Mouse (Mus musculus) ES-E14 (cell line): ENCODE measurements around the gene Bhlhe40.

Experiments used
- CHD2 ChIP-seq: IDR thresholded peaks from 2 replicates; pipeline ENCODE4 v1.6.1; 2014; ENCODE audit warnings: mild to moderate bottlenecking, low read depth, low read length, inconsistent platforms
- HCFC1 ChIP-seq: IDR thresholded peaks from 2 replicates; pipeline ENCODE4 v1.6.1; 2012; ENCODE audit warnings: low read length, inconsistent platforms, borderline replicate concordance; ENCODE audit not compliant: insufficient read depth
- MAFK ChIP-seq: IDR thresholded peaks from 2 replicates; pipeline ENCODE4 v1.6.1; 2014; ENCODE audit warnings: mild to moderate bottlenecking, low read depth, low read length, inconsistent platforms; ENCODE audit not compliant: insufficient read depth
- ZC3H11A ChIP-seq: IDR thresholded peaks from 2 replicates; pipeline ENCODE4 v1.6.1; 2012; ENCODE audit warnings: low read depth, mild to moderate bottlenecking, inconsistent platforms, low read length, borderline replicate concordance
- ZNF384 ChIP-seq: IDR thresholded peaks from 2 replicates; pipeline ENCODE4 v1.6.1; 2012; ENCODE audit warnings: low read depth, low read length, inconsistent platforms

DNA sequence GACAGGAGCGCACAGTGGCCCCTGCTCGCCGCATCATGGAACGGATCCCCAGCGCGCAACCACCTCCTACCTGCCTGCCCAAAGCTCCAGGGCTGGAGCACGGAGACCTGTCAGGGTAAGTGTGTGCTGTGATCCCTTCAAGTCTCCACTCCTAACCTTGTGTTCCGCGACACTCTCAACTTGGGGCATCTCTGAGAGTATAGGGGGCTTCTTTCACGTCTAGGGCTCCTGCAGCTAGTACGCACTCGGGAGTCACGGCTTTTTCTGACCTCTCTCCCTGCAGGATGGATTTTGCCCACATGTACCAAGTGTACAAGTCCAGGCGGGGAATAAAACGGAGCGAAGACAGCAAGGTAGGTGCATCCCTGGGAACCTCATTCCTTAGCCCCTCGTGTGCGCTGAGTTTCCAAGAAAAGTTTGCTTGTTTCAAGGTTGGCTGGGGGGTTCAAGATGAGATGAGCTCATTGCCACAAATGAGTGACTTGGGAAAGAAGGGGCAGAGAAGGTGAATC, 505 bp downstream of the Bhlhe40 start:
- TF ChIP-seq MAFK (no peak), ZC3H11A (no peak), CHD2 (no peak), HCFC1 (no peak), ZNF384 (no peak)
